In the genomic region with DNA sequence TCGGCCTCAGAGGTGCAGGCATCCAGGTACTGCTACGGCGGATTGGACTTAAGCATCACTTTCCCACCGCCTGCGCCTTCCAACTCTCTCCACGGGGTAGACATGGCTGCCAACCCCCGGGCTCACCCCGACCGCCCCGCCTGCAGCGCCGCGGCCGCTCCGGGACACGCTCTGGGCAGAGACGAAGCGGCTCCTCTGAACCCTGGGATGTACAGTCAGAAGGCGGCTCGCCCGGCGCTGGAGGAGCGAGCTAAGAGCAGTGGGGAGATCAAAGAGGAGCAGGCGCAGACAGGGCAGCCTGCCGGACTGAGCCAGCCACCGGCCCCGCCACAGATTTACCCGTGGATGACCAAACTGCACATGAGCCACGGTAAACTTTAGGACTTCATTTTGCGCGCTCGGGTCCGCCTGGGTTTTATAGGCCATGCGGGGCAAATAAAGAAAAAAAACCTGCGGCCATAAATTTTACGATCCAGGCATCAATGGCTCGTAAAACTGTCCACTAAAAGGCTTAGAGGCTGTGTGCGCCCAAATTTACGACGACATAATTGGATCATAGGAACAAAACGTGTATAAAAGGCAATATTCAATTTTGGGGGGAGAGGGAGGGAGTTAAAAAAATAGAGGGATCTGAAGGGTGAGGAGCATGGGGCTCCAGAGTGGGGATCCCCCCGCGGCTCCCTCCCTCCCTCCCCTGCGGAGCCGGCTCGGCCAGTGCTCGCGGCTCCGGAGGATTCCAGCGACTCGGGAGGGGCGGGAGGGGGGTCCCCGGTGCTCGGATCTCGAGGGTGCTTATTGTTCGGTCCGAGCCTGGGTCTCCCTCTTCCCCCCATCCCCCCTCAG, we compare ENCODE assay signal across 8 mouse cellular contexts. TPM values are rescaled to one million over a fixed set of nuclear protein-coding genes. Genes with fewer than 3 reads are reported as not detected.
DNase-seq lines count a peak whose midpoint lies in the region; ATAC-seq and TF ChIP-seq lines count a peak whose summit lies in the region.

No protein-coding gene starts in this region.

- peak overlapping the region; percentile 54; the same call in 1 of the 2 replicates for H3K27ac ChIP-seq in liver, embryonic 11.5 days (ENCODE audit: low read depth, low read length)
- H3K27ac ChIP-seq in embryonic facial prominence, embryonic 11.5 days (replicated peaks; ENCODE audit: low read depth, low read length), result no peak overlapping the region
- peak overlapping the region; percentile 31; the same call in 1 of the 2 replicates for H3K27ac ChIP-seq in intestine, postnatal 0 days (ENCODE audit: low read depth, low read length)
- H3K27ac ChIP-seq in midbrain, embryonic 13.5 days, result no peak overlapping the region

- H3K9ac ChIP-seq in liver, embryonic 11.5 days (ENCODE audit: low read depth, low read length), result peak overlapping the region; percentile 52
- no peak overlapping the region for H3K9ac ChIP-seq in embryonic facial prominence, embryonic 11.5 days (replicated peaks; ENCODE audit: low read length)
- peak overlapping the region; percentile 45 for H3K9ac ChIP-seq in intestine, postnatal 0 days (ENCODE audit: low read depth, low read length)
- H3K9ac ChIP-seq in midbrain, embryonic 13.5 days (replicated peaks), result no peak overlapping the region

- no peak for TF ChIP-seq CTCF in intestine, postnatal 0 days (IDR thresholded peaks at IDR 0.05; ENCODE audit: low read depth)

- whole genome bisulfite sequencing in liver, embryonic 11.5 days, result 3% methylated on average over 45 of the region's 57 CpGs
- WGBS in embryonic facial prominence, embryonic 11.5 days, result under 1% methylated on average over 53 of the region's 57 CpGs
- WGBS in intestine, postnatal 0 days, result under 1% methylated on average over 56 of the region's 57 CpGs
- WGBS in midbrain, embryonic 13.5 days, result under 1% methylated on average over 54 of the region's 57 CpGs

- H3K4me1 ChIP-seq in liver, embryonic 11.5 days (replicated peaks; ENCODE audit: control insufficient read depth, insufficient read depth, low read length), result no peaks in the 10 kb centered on the region
- H3K4me1 ChIP-seq in embryonic facial prominence, embryonic 11.5 days (ENCODE audit: control insufficient read depth, insufficient read depth, low read length), result no peaks in the 10 kb centered on the region
- H3K4me1 ChIP-seq in intestine, postnatal 0 days (replicated peaks; ENCODE audit: control insufficient read depth, insufficient read depth, low read length), result no peaks in the 10 kb centered on the region
- peaks cover 7% of the 10 kb centered on the region; the same call in 1 of the 2 replicates for H3K4me1 ChIP-seq in midbrain, embryonic 13.5 days (replicated peaks)

- ATAC-seq in liver, embryonic 11.5 days (replicated peaks; ENCODE audit: low FRiP score), result no peak
- no peak for ATAC-seq in embryonic facial prominence, embryonic 11.5 days (replicated peaks; ENCODE audit: insufficient number of reproducible peaks, low FRiP score, low TSS enrichment, low read depth)
- peak; percentile 26; the same call in 1 of the 2 replicates for ATAC-seq in intestine, postnatal 0 days
- peak; percentile 50; the same call in 1 of the 2 replicates for ATAC-seq in midbrain, embryonic 13.5 days

- peak overlapping the region; percentile 42 for H3K4me3 ChIP-seq in liver, embryonic 11.5 days (ENCODE audit: low read depth, low read length)
- peak overlapping the region; percentile 9; the same call in 1 of the 2 replicates for H3K4me3 ChIP-seq in embryonic facial prominence, embryonic 11.5 days (ENCODE audit: low read depth, low read length)
- peak overlapping the region; percentile 40 for H3K4me3 ChIP-seq in intestine, postnatal 0 days (ENCODE audit: low read depth, low read length)
- H3K4me3 ChIP-seq in midbrain, embryonic 13.5 days (replicated peaks), result peak overlapping the region; percentile 9; the same call in 1 of the 2 replicates

- no peaks in the 10 kb centered on the region for H3K36me3 ChIP-seq in liver, embryonic 11.5 days (ENCODE audit: control insufficient read depth, insufficient read depth, low read length)
- H3K36me3 ChIP-seq in embryonic facial prominence, embryonic 11.5 days (replicated peaks; ENCODE audit: control insufficient read depth, insufficient read depth, low read depth, low read length), result no peaks in the 10 kb centered on the region
- H3K36me3 ChIP-seq in intestine, postnatal 0 days (ENCODE audit: control insufficient read depth, insufficient read depth), result no peaks in the 10 kb centered on the region
- H3K36me3 ChIP-seq in midbrain, embryonic 13.5 days, result no peaks in the 10 kb centered on the region

- H3K4me2 ChIP-seq in liver, embryonic 11.5 days, result peak overlapping the region; percentile 59
- H3K4me2 ChIP-seq in embryonic facial prominence, embryonic 11.5 days (ENCODE audit: low read depth, low read length), result no peak overlapping the region
- H3K4me2 ChIP-seq in intestine, postnatal 0 days (replicated peaks; ENCODE audit: low read depth), result peak overlapping the region; percentile 61
- 0 out of 2 replicates have a peak overlapping the region, but pooled peaks have one; percentile 13 for H3K4me2 ChIP-seq in midbrain, embryonic 13.5 days (replicated peaks)

- H3K9me3 ChIP-seq in liver, embryonic 11.5 days (ENCODE audit: control insufficient read depth, low read length), result no peaks in the 10 kb centered on the region
- H3K9me3 ChIP-seq in embryonic facial prominence, embryonic 11.5 days (replicated peaks; ENCODE audit: control insufficient read depth, low read length), result no peaks in the 10 kb centered on the region
- H3K9me3 ChIP-seq in intestine, postnatal 0 days (ENCODE audit: control insufficient read depth), result no peaks in the 10 kb centered on the region
- no peaks in the 10 kb centered on the region for H3K9me3 ChIP-seq in midbrain, embryonic 13.5 days

- H3K27me3 ChIP-seq in liver, embryonic 11.5 days (replicated peaks; ENCODE audit: control insufficient read depth, insufficient read depth, low read length), result peaks cover 99% of the 10 kb centered on the region
- H3K27me3 ChIP-seq in embryonic facial prominence, embryonic 11.5 days (ENCODE audit: control insufficient read depth, insufficient read depth, low read length), result peaks cover 97% of the 10 kb centered on the region
- H3K27me3 ChIP-seq in intestine, postnatal 0 days (replicated peaks; ENCODE audit: control insufficient read depth, insufficient read depth, low read length), result peaks cover 92% of the 10 kb centered on the region
- H3K27me3 ChIP-seq in midbrain, embryonic 13.5 days, result peaks cover 99% of the 10 kb centered on the region

- DNase-seq in liver, embryonic 11.5 days (ENCODE audit: low spot score), result no peak
- no peak for DNase-seq in liver
- DNase-seq in embryonic facial prominence, embryonic 11.5 days (ENCODE audit: low spot score), result no peak
- no peak for DNase-seq in cerebellum, adult 11-12 months
- DNase-seq in spleen, postnatal 10 days (ENCODE audit: low spot score in 2 of 2), result no peak
- no peak for DNase-seq in urinary bladder, postnatal 25 days (ENCODE audit: low spot score)

RNA-seq across cellular contexts. Expression of gene Hoxc4, which starts 4.3 kb away (rescaled TPM):
- polyA plus RNA-seq in liver, embryonic 11.5 days (2014; fragmentation: Nextera tagmentation; extraction: Ambion mirVana), result 5.9 and 6.2 TPM in 2 replicates
- 1.6 and 1.7 TPM in 2 replicates for polyA plus RNA-seq in embryonic facial prominence, embryonic 11.5 days (2014; fragmentation: Nextera tagmentation; extraction: Ambion mirVana)
- polyA plus RNA-seq in intestine, postnatal 0 days (2015; fragmentation: Nextera tagmentation; extraction: Ambion mirVana), result 4.8 and 5.2 TPM in 2 replicates
- 0.10 and 0.11 TPM in 2 replicates for polyA plus RNA-seq in midbrain, embryonic 13.5 days (2015; fragmentation: Nextera tagmentation; extraction: Ambion mirVana)

RNA-seq across cellular contexts. Expression of gene Hoxc6, which starts 16.3 kb away (rescaled TPM):
- polyA plus RNA-seq in liver, embryonic 11.5 days (2014; fragmentation: Nextera tagmentation; extraction: Ambion mirVana), result 1.3 and 1.5 TPM in 2 replicates
- 0.17 and 0.43 TPM in 2 replicates for polyA plus RNA-seq in embryonic facial prominence, embryonic 11.5 days (2014; fragmentation: Nextera tagmentation; extraction: Ambion mirVana)
- polyA plus RNA-seq in intestine, postnatal 0 days (2015; fragmentation: Nextera tagmentation; extraction: Ambion mirVana), result 3.0 and 3.5 TPM in 2 replicates
- polyA plus RNA-seq in midbrain, embryonic 13.5 days (2015; fragmentation: Nextera tagmentation; extraction: Ambion mirVana), result not detected in 2 replicates

RNA-seq across cellular contexts. Expression of gene Hoxc8, which starts 24.0 kb away (rescaled TPM):
- 1.3 and 1.9 TPM in 2 replicates for polyA plus RNA-seq in liver, embryonic 11.5 days (2014; fragmentation: Nextera tagmentation; extraction: Ambion mirVana)
- not detected in 2 replicates for polyA plus RNA-seq in embryonic facial prominence, embryonic 11.5 days (2014; fragmentation: Nextera tagmentation; extraction: Ambion mirVana)
- polyA plus RNA-seq in intestine, postnatal 0 days (2015; fragmentation: Nextera tagmentation; extraction: Ambion mirVana), result 3.5 and 4.6 TPM in 2 replicates
- not detected in 2 replicates for polyA plus RNA-seq in midbrain, embryonic 13.5 days (2015; fragmentation: Nextera tagmentation; extraction: Ambion mirVana)

RNA-seq across cellular contexts. Expression of gene Hoxc9, which starts 38.1 kb away (rescaled TPM):
- polyA plus RNA-seq in liver, embryonic 11.5 days (2014; fragmentation: Nextera tagmentation; extraction: Ambion mirVana), result 0.22 and 0.49 TPM in 2 replicates
- polyA plus RNA-seq in embryonic facial prominence, embryonic 11.5 days (2014; fragmentation: Nextera tagmentation; extraction: Ambion mirVana), result not detected in 2 replicates
- 0.43 and 0.58 TPM in 2 replicates for polyA plus RNA-seq in intestine, postnatal 0 days (2015; fragmentation: Nextera tagmentation; extraction: Ambion mirVana)
- not detected in 2 replicates for polyA plus RNA-seq in midbrain, embryonic 13.5 days (2015; fragmentation: Nextera tagmentation; extraction: Ambion mirVana)

RNA-seq across cellular contexts. Expression of gene Hoxc5, which starts 47.1 kb away (rescaled TPM):
- 4.1 and 5.3 TPM in 2 replicates for polyA plus RNA-seq in liver, embryonic 11.5 days (2014; fragmentation: Nextera tagmentation; extraction: Ambion mirVana)
- 0.53 and 1.0 TPM in 2 replicates for polyA plus RNA-seq in embryonic facial prominence, embryonic 11.5 days (2014; fragmentation: Nextera tagmentation; extraction: Ambion mirVana)
- polyA plus RNA-seq in intestine, postnatal 0 days (2015; fragmentation: Nextera tagmentation; extraction: Ambion mirVana), result 3.4 and 3.9 TPM in 2 replicates
- polyA plus RNA-seq in midbrain, embryonic 13.5 days (2015; fragmentation: Nextera tagmentation; extraction: Ambion mirVana), result 0.09 TPM in 1 of 2 replicates, not detected in the other

Comparison
In these comparisons a context has a peak if more than half of its experiments do, and no peak if none do; other contexts are left out.
1. ATAC-seq: peak in intestine, postnatal 0 days (single experiment) and midbrain, embryonic 13.5 days (single experiment); none in liver, embryonic 11.5 days (single experiment) and embryonic facial prominence, embryonic 11.5 days (single experiment).
2. H3K27ac ChIP-seq: peak in liver, embryonic 11.5 days (single experiment) and intestine, postnatal 0 days (single experiment); none in embryonic facial prominence, embryonic 11.5 days (single experiment) and midbrain, embryonic 13.5 days (single experiment).
3. H3K9ac ChIP-seq: peak in liver, embryonic 11.5 days (single experiment) and intestine, postnatal 0 days (single experiment); none in embryonic facial prominence, embryonic 11.5 days (single experiment) and midbrain, embryonic 13.5 days (single experiment).
4. Peak in every context shown above with its lines, with median percentiles within 50 percentile points of each other: H3K4me3 ChIP-seq.